14 mouse cellular contexts compared by ENCODE assay signal in the genomic region with DNA sequence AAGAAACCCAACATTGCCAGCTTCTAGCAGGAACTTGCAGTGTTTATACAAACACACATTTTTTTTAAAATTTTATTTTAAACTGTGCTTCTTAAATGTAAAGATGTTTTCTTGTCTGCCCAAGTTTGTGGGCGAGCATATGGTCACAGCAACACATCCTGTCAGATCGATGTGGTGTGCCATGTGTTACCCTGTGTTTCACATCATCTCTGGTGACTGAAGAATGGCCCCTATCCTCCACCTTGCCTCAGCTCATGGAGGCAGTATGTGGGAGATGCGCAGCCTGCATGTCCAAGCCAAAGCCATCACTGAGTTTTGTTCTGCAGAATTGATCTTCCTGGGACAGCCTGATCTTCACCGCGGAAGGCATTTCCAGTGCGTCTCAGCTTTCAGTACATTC.
A peak's percentile ranks its signal among the peaks of the same experiment; 100 is the strongest.
DNase-seq lines count a peak whose midpoint lies in the region; ATAC-seq lines count a peak whose summit lies in the region.
"Had no signal": no experiment of that assay in that cellular context is flagged by ENCODE, and none has a peak within 500 bp of the region (broad histone marks: within the 10 kb centered on the region; RNA-seq: fewer than 3 reads in every experiment).

No protein-coding gene starts in this region.

- H3K9me3 ChIP-seq in hindbrain, embryonic 11.5 days (ENCODE audit: control insufficient read depth, low read length): no peaks in the 10 kb centered on the region
- no peaks in the 10 kb centered on the region for H3K9me3 ChIP-seq in hindbrain, embryonic 10.5 days
- no peaks in the 10 kb centered on the region for H3K9me3 ChIP-seq in midbrain, embryonic 12.5 days
- no peaks in the 10 kb centered on the region for H3K9me3 ChIP-seq in midbrain, embryonic 15.5 days
- no peaks in the 10 kb centered on the region for H3K9me3 ChIP-seq in heart, embryonic 11.5 days (replicated peaks; ENCODE audit: control insufficient read depth, low read length)
- H3K9me3 ChIP-seq: heart, embryonic 13.5 days; neural tube, embryonic 13.5 days had no signal

- H3K36me3 ChIP-seq in hindbrain, embryonic 11.5 days (ENCODE audit: control insufficient read depth, insufficient read depth, low read length): no peaks in the 10 kb centered on the region
- H3K36me3 ChIP-seq in hindbrain, embryonic 10.5 days: no peaks in the 10 kb centered on the region
- H3K36me3 ChIP-seq in midbrain, embryonic 12.5 days: no peaks in the 10 kb centered on the region
- no peaks in the 10 kb centered on the region for H3K36me3 ChIP-seq in midbrain, embryonic 15.5 days (replicated peaks)
- no peaks in the 10 kb centered on the region for H3K36me3 ChIP-seq in heart, embryonic 11.5 days (ENCODE audit: control insufficient read depth, insufficient read depth, low read length)
- H3K36me3 ChIP-seq: heart, embryonic 13.5 days; neural tube, embryonic 13.5 days had no signal

- H3K4me3 ChIP-seq in hindbrain, embryonic 11.5 days (ENCODE audit: low read depth, low read length): no peak overlapping the region
- H3K4me3 ChIP-seq in hindbrain, embryonic 10.5 days: no peak overlapping the region
- no peak overlapping the region for H3K4me3 ChIP-seq in midbrain, embryonic 12.5 days
- no peak overlapping the region for H3K4me3 ChIP-seq in midbrain, embryonic 15.5 days
- no peak overlapping the region for H3K4me3 ChIP-seq in heart, embryonic 11.5 days (ENCODE audit: low read depth, low read length)
- H3K4me3 ChIP-seq: erythroblast, embryonic 14.5 days; heart, embryonic 13.5 days; neural tube, embryonic 13.5 days had no signal

- H3K4me1 ChIP-seq in hindbrain, embryonic 11.5 days (replicated peaks; ENCODE audit: control insufficient read depth, insufficient read depth, low read length): no peaks in the 10 kb centered on the region
- peaks cover 32% of the 10 kb centered on the region for H3K4me1 ChIP-seq in hindbrain, embryonic 10.5 days (replicated peaks)
- H3K4me1 ChIP-seq in midbrain, embryonic 12.5 days: peaks cover 4% of the 10 kb centered on the region; the same call in 1 of the 2 replicates
- H3K4me1 ChIP-seq in midbrain, embryonic 15.5 days: no peaks in the 10 kb centered on the region
- H3K4me1 ChIP-seq in heart, embryonic 11.5 days (ENCODE audit: control insufficient read depth, insufficient read depth, low read length): no peaks in the 10 kb centered on the region
- H3K4me1 ChIP-seq: heart, embryonic 13.5 days had no signal

- no peak for ATAC-seq in hindbrain, embryonic 11.5 days (ENCODE audit: low FRiP score)
- no peak for ATAC-seq in midbrain, embryonic 12.5 days (ENCODE audit: low FRiP score, low read depth)
- no peak for ATAC-seq in midbrain, embryonic 15.5 days (replicated peaks)
- 0 out of 2 replicates have a peak, but pooled peaks have one; percentile 32 for ATAC-seq in common myeloid progenitor, adult 5-6 weeks (replicated peaks; ENCODE audit: low read depth, poor library complexity, severe bottlenecking)
- ATAC-seq in heart, embryonic 11.5 days (replicated peaks; ENCODE audit: insufficient number of reproducible peaks, low FRiP score, low TSS enrichment): no peak

- DNase-seq in hindbrain, embryonic 11.5 days (ENCODE audit: low spot score): peak; percentile 4
- no peak for DNase-seq in hindbrain, embryonic 10.5 days (ENCODE audit: low spot score)
- DNase-seq in telencephalon, adult 2 months (ENCODE audit: low read depth, low spot score): peak; percentile 42
- DNase-seq: heart, postnatal 36 days; kidney, adult 18-20 months; kidney, postnatal 14 days; lung, adult 18-20 months had no signal

- H3K27me3 ChIP-seq in hindbrain, embryonic 11.5 days (ENCODE audit: control insufficient read depth, insufficient read depth, low read length): no peaks in the 10 kb centered on the region
- H3K27me3 ChIP-seq in hindbrain, embryonic 10.5 days (ENCODE audit: insufficient read depth, poor library complexity, severe bottlenecking): peaks cover 17% of the 10 kb centered on the region; the same call in 1 of the 2 replicates
- peaks cover 17% of the 10 kb centered on the region for H3K27me3 ChIP-seq in midbrain, embryonic 12.5 days
- no peaks in the 10 kb centered on the region for H3K27me3 ChIP-seq in midbrain, embryonic 15.5 days (replicated peaks)
- H3K27me3 ChIP-seq in heart, embryonic 11.5 days (ENCODE audit: control insufficient read depth, insufficient read depth, low read length): no peaks in the 10 kb centered on the region
- H3K27me3 ChIP-seq: heart, embryonic 13.5 days had no signal

- H3K9ac ChIP-seq in hindbrain, embryonic 11.5 days (ENCODE audit: low read depth, low read length): no peak overlapping the region
- H3K9ac ChIP-seq in midbrain, embryonic 12.5 days (replicated peaks): no peak overlapping the region
- no peak overlapping the region for H3K9ac ChIP-seq in midbrain, embryonic 15.5 days
- no peak overlapping the region for H3K9ac ChIP-seq in heart, embryonic 11.5 days (ENCODE audit: low read depth, low read length)
- H3K9ac ChIP-seq: heart, embryonic 13.5 days; neural tube, embryonic 13.5 days had no signal

- 71% methylated on average over 6 of the region's 6 CpGs for WGBS in hindbrain, embryonic 11.5 days
- 70% methylated on average over 6 of the region's 6 CpGs for WGBS in hindbrain, embryonic 10.5 days
- 68% methylated on average over 6 of the region's 6 CpGs for WGBS in midbrain, embryonic 12.5 days
- WGBS in midbrain, embryonic 15.5 days: 43% methylated on average over 6 of the region's 6 CpGs
- WGBS in heart, embryonic 11.5 days (ENCODE audit: insufficient replicate concordance): 79% methylated on average over 6 of the region's 6 CpGs

- no peak overlapping the region for H3K27ac ChIP-seq in hindbrain, embryonic 11.5 days (ENCODE audit: low read depth, low read length)
- H3K27ac ChIP-seq in hindbrain, embryonic 10.5 days: no peak overlapping the region
- H3K27ac ChIP-seq in midbrain, embryonic 12.5 days (replicated peaks): no peak overlapping the region
- H3K27ac ChIP-seq in midbrain, embryonic 15.5 days: no peak overlapping the region
- H3K27ac ChIP-seq in heart, embryonic 11.5 days (ENCODE audit: low read depth, low read length): no peak overlapping the region
- H3K27ac ChIP-seq: heart, embryonic 13.5 days; neural tube, embryonic 13.5 days had no signal

- no peak overlapping the region for H3K4me2 ChIP-seq in hindbrain, embryonic 11.5 days (replicated peaks; ENCODE audit: low read depth, low read length)
- peak overlapping the region; percentile 5; the same call in 1 of the 2 replicates for H3K4me2 ChIP-seq in midbrain, embryonic 12.5 days (replicated peaks)
- H3K4me2 ChIP-seq in midbrain, embryonic 15.5 days: no peak overlapping the region
- no peak overlapping the region for H3K4me2 ChIP-seq in heart, embryonic 11.5 days
- H3K4me2 ChIP-seq: heart, embryonic 13.5 days; neural tube, embryonic 13.5 days had no signal
